Mouse (Mus musculus): ENCODE measurements around the gene Gtf2i. TPM values are rescaled to one million over a fixed set of nuclear protein-coding genes. Genes with fewer than 3 reads are reported as not detected.

Gene Gtf2i
- polyA plus RNA-seq, 1 experiment, result 44.7 TPM

GRCm38 (mm10) chr5:134322355-134322754, 7.8 kb upstream of the Gtf2i start:
- 92% methylated on average over 13 of the region's 13 CpGs for WGBS
- 0 out of 2 replicates have a peak, but pooled peaks cover 2% of the 10 kb centered on the region for H3K4me1 ChIP-seq (ENCODE audit: control insufficient read depth, insufficient read depth, insufficient read length)

GRCm38 (mm10) chr5:134321699-134322098, 7.1 kb upstream of the Gtf2i start:
- WGBS, result 85% methylated on average over 7 of the region's 7 CpGs
- H3K27me3 ChIP-seq (ENCODE audit: control insufficient read depth, insufficient read depth, low read length), result no peaks in the 10 kb centered on the region
- no peak for TF ChIP-seq POLR2A (IDR thresholded peaks at IDR 0.05; ENCODE audit: low read depth, low read length)
- no peak for TF ChIP-seq CTCF (IDR thresholded peaks at IDR 0.05; ENCODE audit: extremely low read depth, insufficient read depth, insufficient read length, insufficient replicate concordance)
- H3K27ac ChIP-seq (ENCODE audit: insufficient read depth, low read length), result no peak overlapping the region
- DNase-seq (ENCODE audit: low read depth in 1 of 2, low spot score in 2 of 2), result no peak
- H3K36me3 ChIP-seq (ENCODE audit: control insufficient read depth, insufficient read depth, low read length), result no peaks in the 10 kb centered on the region
- 0 out of 2 replicates have a peak, but pooled peaks cover 2% of the 10 kb centered on the region for H3K4me1 ChIP-seq (ENCODE audit: control insufficient read depth, insufficient read depth, insufficient read length)
- H3K4me3 ChIP-seq (ENCODE audit: extremely low read depth, insufficient read depth, insufficient read length), result no peak overlapping the region

More at GRCm38 (mm10) chr5:134322355-134322754, 7.8 kb upstream of the Gtf2i start:
- no peak overlapping the region for H3K27ac ChIP-seq (ENCODE audit: insufficient read depth, low read length)
- TF ChIP-seq CTCF (IDR thresholded peaks at IDR 0.05; ENCODE audit: extremely low read depth, insufficient read depth, insufficient read length, insufficient replicate concordance) (no peak), POLR2A (IDR thresholded peaks at IDR 0.05; ENCODE audit: low read depth, low read length) (no peak)
- H3K27me3 ChIP-seq (ENCODE audit: control insufficient read depth, insufficient read depth, low read length), result no peaks in the 10 kb centered on the region
- H3K36me3 ChIP-seq (ENCODE audit: control insufficient read depth, insufficient read depth, low read length), result no peaks in the 10 kb centered on the region
- DNase-seq (ENCODE audit: low read depth in 1 of 2, low spot score in 2 of 2), result no peak
- no peak overlapping the region for H3K4me3 ChIP-seq (ENCODE audit: extremely low read depth, insufficient read depth, insufficient read length)

- no peaks in the 10 kb centered on the region; the same call in 1 of the 2 replicates for H3K4me1 ChIP-seq (ENCODE audit: control insufficient read depth, insufficient read depth, insufficient read length)
- TF ChIP-seq POLR2A (IDR thresholded peaks at IDR 0.05; ENCODE audit: low read depth, low read length), result no peak
- WGBS, result 97% methylated on average over 6 of the region's 6 CpGs
- DNase-seq (ENCODE audit: low read depth in 1 of 2, low spot score in 2 of 2), result no peak
- no peaks in the 10 kb centered on the region for H3K27me3 ChIP-seq (ENCODE audit: control insufficient read depth, insufficient read depth, low read length)
- no peaks in the 10 kb centered on the region for H3K36me3 ChIP-seq (ENCODE audit: control insufficient read depth, insufficient read depth, low read length)
- H3K4me3 ChIP-seq (ENCODE audit: extremely low read depth, insufficient read depth, insufficient read length), result no peak overlapping the region
- no peak overlapping the region for H3K27ac ChIP-seq (ENCODE audit: insufficient read depth, low read length)
Observed at GRCm38 (mm10) chr5:134318903-134319302, 4.3 kb upstream of the Gtf2i start.

GRCm38 (mm10) chr5:134316721-134317120, 2.2 kb upstream of the Gtf2i start:
- WGBS, result 87% methylated on average over 7 of the region's 7 CpGs
- H3K27me3 ChIP-seq (ENCODE audit: control insufficient read depth, insufficient read depth, low read length), result no peaks in the 10 kb centered on the region
- H3K36me3 ChIP-seq (ENCODE audit: control insufficient read depth, insufficient read depth, low read length), result no peaks in the 10 kb centered on the region
- H3K4me1 ChIP-seq (ENCODE audit: control insufficient read depth, insufficient read depth, insufficient read length), result peaks cover 4% of the 10 kb centered on the region
- H3K4me3 ChIP-seq (ENCODE audit: extremely low read depth, insufficient read depth, insufficient read length), result no peak overlapping the region
- DNase-seq (ENCODE audit: low read depth in 1 of 2, low spot score in 2 of 2), result no peak
- H3K27ac ChIP-seq (ENCODE audit: insufficient read depth, low read length), result no peak overlapping the region
- TF ChIP-seq CTCF (IDR thresholded peaks at IDR 0.05; ENCODE audit: extremely low read depth, insufficient read depth, insufficient read length, insufficient replicate concordance), result no peak
- no peak for TF ChIP-seq POLR2A (IDR thresholded peaks at IDR 0.05; ENCODE audit: low read depth, low read length)

- Histone ChIP-seq H3K4me3 (ENCODE audit: extremely low read depth, insufficient read depth, insufficient read length) (peak overlapping the region; percentile 38), H3K36me3 (ENCODE audit: control insufficient read depth, insufficient read depth, low read length) (no peaks in the 10 kb centered on the region), H3K4me1 (ENCODE audit: control insufficient read depth, insufficient read depth, insufficient read length) (peaks cover 4% of the 10 kb centered on the region), H3K27ac (ENCODE audit: insufficient read depth, low read length) (no peak overlapping the region), H3K27me3 (ENCODE audit: control insufficient read depth, insufficient read depth, low read length) (no peaks in the 10 kb centered on the region)
- DNase-seq (ENCODE audit: low read depth in 1 of 2, low spot score in 2 of 2), result no peak
- TF ChIP-seq POLR2A (IDR thresholded peaks at IDR 0.05; ENCODE audit: low read depth, low read length), result no peak
- WGBS, result 16% methylated on average over 25 of the region's 25 CpGs
Observed at GRCm38 (mm10) chr5:134315623-134316350, 1.2 kb upstream of the Gtf2i start.

- Histone ChIP-seq H3K27me3 (ENCODE audit: control insufficient read depth, insufficient read depth, low read length) (no peaks in the 10 kb centered on the region), H3K27ac (ENCODE audit: insufficient read depth, low read length) (peak overlapping the region; percentile 96), H3K36me3 (ENCODE audit: control insufficient read depth, insufficient read depth, low read length) (0 out of 2 replicates have a peak, but pooled peaks cover 1% of the 10 kb centered on the region), H3K4me3 (ENCODE audit: extremely low read depth, insufficient read depth, insufficient read length) (peak overlapping the region; percentile 97), H3K4me1 (ENCODE audit: control insufficient read depth, insufficient read depth, insufficient read length) (peaks cover 4% of the 10 kb centered on the region)
- TF ChIP-seq CTCF (IDR thresholded peaks at IDR 0.05; ENCODE audit: extremely low read depth, insufficient read depth, insufficient read length, insufficient replicate concordance) (no peak), POLR2A (IDR thresholded peaks at IDR 0.05; ENCODE audit: low read depth, low read length) (no peak)
- WGBS, result 2% methylated on average over 57 of the region's 64 CpGs
- DNase-seq (ENCODE audit: low read depth in 1 of 2, low spot score in 2 of 2), result peak in 1 of 2 experiments; percentile 19
Observed at GRCm38 (mm10) chr5:134314068-134314674, 389 bp downstream of the Gtf2i start.
